Mouse (Mus musculus) left cerebral cortex, postnatal 14 days (tissue): Measurements from ENCODE around the gene E130208F15Rik. TPM values are rescaled to one million over a fixed set of nuclear protein-coding genes. Genes with fewer than 3 reads are reported as not detected.

Experiments
- DNase-seq, 2 experiments: peaks; one replicate each; pipeline ENCODE4 v3.0.0; 2021 to 2022; ENCODE audit warnings: low spot score in 2 of 2, mixed read lengths in 1 of 2
- intact Hi-C: fragments of 180-260 bp; cut with DNase I; formaldehyde crosslinking; loops from one replicate; pipeline ENCODE4 v1.15.1; 2025
- total RNA-seq, 2 experiments: library from RNA; stranded (reverse); gene quantifications; 2 replicates each; pipeline ENCODE4 v1.2.3; 2021

The E130208F15Rik gene
- total RNA-seq, 2 experiments from 2014 or later: 0.40 to 0.44 TPM

- intact Hi-C loops: no loop called here
- DNase-seq: no peak
Observed at GRCm38 (mm10) chr7:30297266-30297665, 24.3 kb upstream of the E130208F15Rik start.

- intact Hi-C loops: no loop called here
- DNase-seq: no peak
Observed at GRCm38 (mm10) chr7:30300914-30301313, 20.6 kb upstream of the E130208F15Rik start.

- intact Hi-C loops: no loop called here
Observed at GRCm38 (mm10) chr7:30306083-30306779, 15.3 kb upstream of the E130208F15Rik start.

DNA sequence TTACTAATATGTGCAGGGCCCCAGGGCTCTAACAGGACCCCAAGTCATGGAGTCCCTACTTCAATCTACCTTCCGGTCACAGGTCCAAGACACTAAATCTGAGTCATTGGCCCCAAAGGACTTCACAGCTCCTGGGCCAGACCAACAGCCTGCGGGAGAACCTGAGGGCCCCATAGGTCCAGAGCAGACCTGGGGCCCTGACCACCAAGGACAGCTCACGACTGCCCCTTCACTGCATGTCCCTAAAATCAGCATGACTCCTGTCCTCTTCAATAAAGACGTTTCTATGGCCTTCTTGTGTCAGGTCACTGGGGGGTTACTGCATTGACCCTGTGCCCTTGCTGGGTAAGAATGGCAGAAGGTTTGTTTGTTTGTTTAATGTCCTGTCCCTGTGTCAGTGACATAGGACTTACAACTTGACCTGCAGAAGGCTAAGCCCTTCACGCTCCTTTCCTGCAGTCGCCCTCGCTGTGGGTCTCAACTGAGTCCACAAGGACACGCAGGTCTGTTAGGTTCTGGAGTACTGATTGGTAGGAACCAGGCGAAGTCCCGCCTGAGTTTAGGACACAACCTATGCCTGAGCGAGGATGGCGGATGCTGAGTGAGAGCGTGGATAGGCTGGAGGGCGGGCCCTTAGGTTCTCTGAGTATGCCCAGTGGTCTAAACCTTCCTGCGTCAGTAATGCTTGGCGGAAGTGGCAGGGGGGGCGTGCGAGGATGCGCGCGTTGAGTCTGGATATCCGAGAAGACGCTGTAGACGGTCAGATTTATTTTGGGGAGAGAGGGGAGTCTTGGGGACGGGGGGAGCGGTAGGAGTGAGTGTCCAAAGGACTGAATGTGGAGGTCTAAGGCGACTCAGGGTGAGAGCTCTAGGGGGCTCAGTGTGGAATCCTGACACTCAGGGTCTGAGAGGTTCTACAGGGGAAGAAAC lies 13.2 kb upstream of the E130208F15Rik start, which contains the start of gene Alkbh6:
TSS of gene Alkbh6 (plus strand) at position 642 of the 930 bp plus-strand sequence.
- intact Hi-C loops: no loop called here
- peak; percentile 96 to 98 for DNase-seq

More at GRCm38 (mm10) chr7:30306083-30306779, 15.3 kb upstream of the E130208F15Rik start:
- DNase-seq: no peak

DNA sequence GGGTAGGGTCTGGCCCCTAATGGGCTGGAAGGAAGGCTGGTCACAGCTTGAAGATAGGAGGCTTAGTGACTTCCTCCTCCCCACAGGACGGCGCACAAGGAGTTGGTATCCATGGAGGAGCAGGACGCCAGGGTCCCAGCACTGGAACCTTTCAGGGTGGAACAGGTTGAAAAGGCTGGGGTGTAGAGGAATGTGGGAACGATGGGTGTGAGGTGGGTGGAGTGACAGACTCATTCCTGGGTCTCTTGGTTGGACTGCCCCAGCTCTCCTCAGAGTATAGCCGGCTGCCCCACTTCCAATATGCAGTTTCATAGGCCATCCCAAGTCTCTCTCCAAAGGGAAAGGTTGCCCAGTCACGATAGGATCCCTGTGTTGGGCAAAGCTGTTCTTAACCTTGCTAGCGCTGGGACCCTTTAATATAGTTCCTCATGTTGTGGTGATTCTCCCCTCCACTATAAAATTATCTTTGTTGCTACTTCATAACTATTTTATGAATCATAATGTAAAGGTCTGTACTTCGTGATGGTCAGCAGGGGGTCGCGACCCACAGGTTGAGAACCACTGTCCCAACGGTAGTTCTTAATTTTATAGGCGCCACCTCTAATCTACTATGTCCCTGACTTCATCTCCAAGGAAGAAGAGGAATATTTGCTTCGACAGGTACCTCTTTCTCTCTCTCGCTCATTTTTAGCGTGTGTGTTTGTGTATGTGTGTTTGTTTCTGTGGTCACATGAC lies 12.0 kb upstream of the E130208F15Rik start:
- no peak for DNase-seq
- intact Hi-C loops: no loop called here

- no peak for DNase-seq
- intact Hi-C loops: no loop called here
Observed at GRCm38 (mm10) chr7:30310136-30310535, 11.4 kb upstream of the E130208F15Rik start.

GRCm38 (mm10) chr7:30313666-30314320 lies 7.7 kb upstream of the E130208F15Rik start:
- intact Hi-C loops: no loop called here
- no peak for DNase-seq

GRCm38 (mm10) chr7:30314721-30315155 lies 6.8 kb upstream of the E130208F15Rik start, which contains the start of gene Syne4:
Syne4 (plus strand) TSS chr7:30314807.
- no peak for DNase-seq
- intact Hi-C loops: no loop called here

GRCm38 (mm10) chr7:30315559-30316529 lies 5.7 kb upstream of the E130208F15Rik start:
- intact Hi-C loops: no loop called here
- DNase-seq: no peak

- intact Hi-C loops: no loop called here
- no peak for DNase-seq
Observed at GRCm38 (mm10) chr7:30318142-30318541, 3.4 kb upstream of the E130208F15Rik start.

- intact Hi-C loops: no loop called here
- no peak for DNase-seq
Observed at GRCm38 (mm10) chr7:30320946-30321345, 594 bp upstream of the E130208F15Rik start.

DNA sequence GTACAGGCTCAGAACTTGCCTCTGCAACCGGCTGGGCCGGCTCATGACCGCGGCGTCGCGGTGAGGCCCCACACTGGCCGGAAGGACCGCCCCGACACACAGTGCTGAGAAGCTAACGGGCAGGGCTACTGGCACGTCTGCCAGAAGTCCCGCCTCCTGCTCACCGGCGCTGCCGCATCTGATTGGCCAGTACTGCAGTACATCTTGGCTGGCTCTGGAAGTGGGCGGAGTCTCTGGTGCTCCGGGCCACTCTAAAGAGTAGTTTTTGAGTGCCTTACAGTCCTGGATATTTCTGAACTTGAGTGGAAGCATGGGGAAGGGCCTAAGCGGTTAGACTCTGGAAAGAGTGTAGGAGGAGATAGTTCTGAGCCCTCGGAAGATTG lies 736 bp downstream of the E130208F15Rik start:
- intact Hi-C loops: no loop called here
- peak; percentile 97 to 98 for DNase-seq

GRCm38 (mm10) chr7:30322865-30323264 lies 1.3 kb downstream of the E130208F15Rik start:
- no peak for DNase-seq
- intact Hi-C loops: no loop called here

GRCm38 (mm10) chr7:30323795-30324194 lies 2.3 kb downstream of the E130208F15Rik start, which contains the start of gene Sdhaf1:
Sdhaf1 (minus strand) TSS chr7:30323895.
- DNase-seq: no peak
- intact Hi-C loops: no loop called here

DNA sequence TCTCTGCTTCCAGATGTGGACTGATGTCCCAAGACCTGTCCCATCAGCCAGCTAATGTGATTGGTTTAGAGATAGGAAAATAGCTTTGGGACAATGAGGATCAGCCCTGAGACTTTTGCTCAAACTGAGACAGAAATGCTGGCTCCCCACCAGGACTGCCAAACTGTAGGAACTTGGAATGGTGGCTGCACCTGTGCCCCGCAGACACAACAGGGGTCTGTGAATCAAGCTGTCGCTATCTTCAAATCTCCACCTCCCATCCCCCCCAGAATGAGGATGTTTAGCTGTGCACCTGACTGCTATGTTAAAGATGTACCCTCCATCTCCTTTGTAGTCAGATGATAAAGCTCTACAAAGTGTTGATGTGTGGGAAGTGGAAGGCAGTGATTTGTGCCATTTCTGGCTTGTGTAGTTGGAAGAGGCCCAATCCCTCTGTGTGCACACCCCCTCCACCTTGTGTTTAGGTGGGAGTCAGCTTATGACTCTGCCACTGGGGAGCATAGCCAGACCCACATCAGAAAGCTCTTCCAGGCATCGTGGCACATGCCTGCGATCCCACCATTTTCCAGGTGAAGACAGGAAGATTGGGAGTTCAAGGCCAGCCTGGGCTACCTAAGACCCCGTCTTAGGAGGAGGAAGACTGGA lies 2.9 kb downstream of the E130208F15Rik start:
- intact Hi-C loops: no loop called here
- peak; percentile 32 to 77 for DNase-seq

- intact Hi-C loops: no loop called here
- no peak for DNase-seq
Observed at GRCm38 (mm10) chr7:30325364-30325763, 3.8 kb downstream of the E130208F15Rik start.

GRCm38 (mm10) chr7:30326427-30326826 lies 4.9 kb downstream of the E130208F15Rik start:
- no peak for DNase-seq
- intact Hi-C loops: no loop called here
